Mouse (Mus musculus): ENCODE results near the gene Aarsd1. TPM values are rescaled to one million over a fixed set of nuclear protein-coding genes. Genes with fewer than 3 reads are reported as not detected.
A peak's percentile ranks its signal among the peaks of the same experiment; 100 is the strongest.
"Not testable (repeated sequence)": the region's sequence is repeated elsewhere in the genome, so short reads cannot be mapped to it uniquely, and the experiment has no call there.

The Aarsd1 gene
- polyA plus RNA-seq, 1 experiment from 2014 or later = 26.5 TPM

DNA sequence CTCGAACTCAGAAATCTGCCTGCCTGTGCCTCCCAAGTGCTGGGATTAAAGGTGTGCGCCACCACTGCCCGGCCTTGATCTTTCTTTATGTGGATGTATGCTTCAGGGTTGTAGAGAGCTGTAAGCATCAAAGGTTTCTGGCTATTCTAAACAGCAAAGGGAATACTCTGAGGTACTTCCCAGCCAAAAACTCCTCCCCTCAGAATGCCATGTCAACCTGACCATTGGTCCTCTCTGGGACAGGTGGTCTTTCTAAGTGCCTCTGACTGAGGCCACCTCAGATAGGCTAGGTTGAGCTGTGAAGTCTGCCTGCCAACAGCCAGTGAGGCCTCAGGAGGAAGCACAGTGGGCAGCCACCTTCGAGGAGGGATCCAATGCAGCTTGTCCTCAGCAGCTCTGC is 31.5 kb upstream of the Aarsd1 start:
- Histone ChIP-seq H3K27ac (ENCODE audit: low read length) (peak overlapping the region; percentile 91), H3K27me3 (replicated peaks; ENCODE audit: insufficient read depth, low read length) (no peaks in the 10 kb centered on the region), H3K9ac (replicated peaks; ENCODE audit: low read depth) (peak overlapping the region; percentile 46), H3K36me3 (ENCODE audit: insufficient read depth, low read length) (peaks cover 8% of the 10 kb centered on the region; the same call in 1 of the 2 replicates), H3K4me3 (ENCODE audit: low read depth, low read length) (peak overlapping the region; percentile 52), H3K9me3 (ENCODE audit: low read length) (no peaks in the 10 kb centered on the region), H3K4me1 (ENCODE audit: insufficient read depth, low read depth, low read length) (peaks cover 9% of the 10 kb centered on the region; the same call in 1 of the 2 replicates), H3K4me2 (replicated peaks; ENCODE audit: low read depth, low read length) (peak overlapping the region; percentile 50)
- DNase-seq (ENCODE audit: low spot score) (peak; percentile 40), ATAC-seq (peak; percentile 46)
- no peak for TF ChIP-seq EP300 (IDR thresholded peaks at IDR 0.05)
- no peak for TF ChIP-seq CTCF (IDR thresholded peaks at IDR 0.05)
- 66% methylated on average over 4 of the region's 4 CpGs for WGBS

DNA sequence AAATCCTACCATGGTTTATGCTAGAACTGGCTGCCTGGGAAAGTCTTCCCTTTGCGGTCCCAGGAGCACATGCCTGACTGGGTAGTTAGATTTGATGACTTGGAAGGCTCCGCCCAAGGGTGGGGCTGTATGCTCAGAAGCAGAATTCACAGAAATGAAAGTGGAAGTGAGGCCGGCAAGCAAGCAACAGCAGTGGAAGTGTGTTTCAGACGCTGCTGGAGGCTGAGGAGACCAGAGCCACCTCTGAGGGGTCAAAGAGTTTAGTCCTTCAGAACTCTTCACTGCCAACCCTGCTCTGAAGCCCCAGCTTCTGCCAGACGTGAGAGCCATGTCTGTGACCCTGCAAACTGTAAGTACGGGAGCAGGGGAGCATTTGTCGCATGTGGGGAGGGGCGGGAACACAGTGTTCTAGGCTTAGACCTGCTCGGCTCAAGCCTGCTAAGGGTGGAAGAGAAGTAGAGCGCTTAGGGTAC is 30.9 kb upstream of the Aarsd1 start, which contains the start of gene Ifi35:
Gene Ifi35, plus strand, starts transcription at position 134 of the 473 bp plus-strand sequence.
- WGBS = 8% methylated on average over 10 of the region's 10 CpGs
- H3K36me3 ChIP-seq (ENCODE audit: insufficient read depth, low read length) = peaks cover 14% of the 10 kb centered on the region; the same call in 1 of the 2 replicates
- no peaks in the 10 kb centered on the region for H3K9me3 ChIP-seq (ENCODE audit: low read length)
- peaks cover 9% of the 10 kb centered on the region; the same call in 1 of the 2 replicates for H3K4me1 ChIP-seq (ENCODE audit: insufficient read depth, low read depth, low read length)
- H3K4me2 ChIP-seq (replicated peaks; ENCODE audit: low read depth, low read length) = peak within 1 kb of the TSS; percentile 50
- H3K27ac ChIP-seq (ENCODE audit: low read length) = peak within 1 kb of the TSS; percentile 91
- peak; percentile 93 for ATAC-seq
- TF ChIP-seq CTCF (IDR thresholded peaks at IDR 0.05) (0 out of 2 replicates have a peak, but pooled peaks have one; percentile 6), EP300 (IDR thresholded peaks at IDR 0.05) (peak; percentile 40; the same call in 1 of the 2 replicates)
- peak within 1 kb of the TSS; percentile 52 for H3K4me3 ChIP-seq (ENCODE audit: low read depth, low read length)
- H3K27me3 ChIP-seq (replicated peaks; ENCODE audit: insufficient read depth, low read length) = no peaks in the 10 kb centered on the region
- peak; percentile 97 for DNase-seq (ENCODE audit: low spot score)
- H3K9ac ChIP-seq (replicated peaks; ENCODE audit: low read depth) = peak within 1 kb of the TSS; percentile 46

DNA sequence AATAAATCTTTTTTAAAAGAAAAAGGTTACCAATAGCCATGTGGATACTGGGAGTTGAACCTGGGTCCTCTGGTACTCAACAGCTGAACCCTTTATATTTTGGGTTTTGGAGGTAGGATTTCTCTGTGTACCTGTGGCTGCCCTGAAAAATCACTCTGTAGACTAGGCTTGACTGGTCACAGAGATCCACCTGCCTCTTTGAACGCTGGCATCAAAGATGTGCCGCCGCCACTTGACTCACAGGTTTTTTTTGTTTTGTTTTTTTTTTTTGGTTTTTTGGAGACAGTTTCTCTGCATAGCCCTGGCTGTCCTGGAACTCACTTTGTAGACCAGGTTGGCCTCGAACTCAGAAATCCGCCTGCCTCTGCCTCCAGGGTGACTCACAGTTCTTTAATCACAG is 30.4 kb upstream of the Aarsd1 start:
- Histone ChIP-seq H3K9ac (replicated peaks; ENCODE audit: low read depth) (no peak overlapping the region), H3K27ac (ENCODE audit: low read length) (peak overlapping the region; percentile 91; the same call in 1 of the 2 replicates), H3K4me2 (replicated peaks; ENCODE audit: low read depth, low read length) (no peak overlapping the region), H3K4me3 (ENCODE audit: low read depth, low read length) (peak overlapping the region; percentile 52; the same call in 1 of the 2 replicates), H3K4me1 (ENCODE audit: insufficient read depth, low read depth, low read length) (peaks cover 9% of the 10 kb centered on the region; the same call in 1 of the 2 replicates), H3K36me3 (ENCODE audit: insufficient read depth, low read length) (peaks cover 14% of the 10 kb centered on the region; the same call in 1 of the 2 replicates), H3K9me3 (ENCODE audit: low read length) (no peaks in the 10 kb centered on the region), H3K27me3 (replicated peaks; ENCODE audit: insufficient read depth, low read length) (no peaks in the 10 kb centered on the region)
- DNase-seq (ENCODE audit: low spot score) (no peak), ATAC-seq (no peak)
- WGBS = 84% methylated on average over 5 of the region's 5 CpGs
- TF ChIP-seq EP300 (IDR thresholded peaks at IDR 0.05) (no peak), CTCF (IDR thresholded peaks at IDR 0.05) (no peak)

DNA sequence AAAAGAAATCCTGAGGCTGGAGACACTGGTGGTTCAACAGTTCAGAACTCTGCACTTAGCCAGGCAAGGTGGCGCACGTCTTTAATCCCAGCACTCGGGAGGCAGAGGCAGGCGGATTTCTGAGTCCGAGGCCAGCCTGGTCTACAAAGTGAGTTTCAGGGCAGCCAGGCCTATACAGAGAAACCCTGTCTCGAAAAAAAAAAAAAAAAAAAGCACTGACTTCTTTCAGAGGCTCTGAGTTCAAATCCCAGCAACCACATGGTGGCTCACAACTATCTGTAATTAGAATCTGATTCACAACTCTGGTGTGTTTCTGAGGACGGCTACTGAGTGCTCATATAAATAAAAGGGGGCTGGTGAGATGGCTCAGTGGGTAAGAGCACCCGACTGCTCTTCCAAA is 29.4 kb upstream of the Aarsd1 start:
- DNase-seq (ENCODE audit: low spot score); H3K4me2 ChIP-seq (replicated peaks; ENCODE audit: low read depth, low read length); H3K4me3 ChIP-seq (ENCODE audit: low read depth, low read length); H3K4me1 ChIP-seq (ENCODE audit: insufficient read depth, low read depth, low read length); ATAC-seq; H3K9me3 ChIP-seq (ENCODE audit: low read length); H3K27ac ChIP-seq (ENCODE audit: low read length); H3K9ac ChIP-seq (replicated peaks; ENCODE audit: low read depth); H3K27me3 ChIP-seq (replicated peaks; ENCODE audit: insufficient read depth, low read length): not testable (repeated sequence)
- H3K36me3 ChIP-seq (ENCODE audit: insufficient read depth, low read length) = peaks cover 14% of the 10 kb centered on the region; the same call in 1 of the 2 replicates
- 89% methylated on average over 8 of the region's 8 CpGs for WGBS

DNA sequence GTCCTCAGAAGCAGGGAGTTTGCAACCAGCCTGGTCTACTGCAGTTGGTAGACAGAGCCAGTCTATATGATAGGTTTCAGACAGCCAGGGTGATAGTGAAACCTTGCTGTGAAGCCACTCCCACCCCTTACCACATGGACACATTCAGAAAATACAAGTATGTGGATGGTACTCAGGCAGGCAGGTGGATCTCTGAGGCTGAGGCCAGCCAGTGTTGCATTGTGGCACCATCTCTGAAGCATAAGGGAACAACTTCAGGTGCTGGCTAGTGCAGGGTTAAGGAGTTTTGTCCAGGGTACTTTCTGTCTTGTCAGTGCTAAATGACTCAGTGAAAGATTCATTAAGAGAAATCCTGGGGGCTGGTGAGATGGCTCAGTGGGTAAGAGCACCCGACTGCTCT is 28.9 kb upstream of the Aarsd1 start:
- H3K36me3 ChIP-seq (ENCODE audit: insufficient read depth, low read length) = peaks cover 14% of the 10 kb centered on the region; the same call in 1 of the 2 replicates
- H3K27ac ChIP-seq (ENCODE audit: low read length) = no peak overlapping the region
- 89% methylated on average over 1 of the region's 1 CpGs for WGBS
- DNase-seq (ENCODE audit: low spot score) (no peak), ATAC-seq (no peak)
- no peak overlapping the region for H3K9ac ChIP-seq (replicated peaks; ENCODE audit: low read depth)
- H3K4me3 ChIP-seq (ENCODE audit: low read depth, low read length) = no peak overlapping the region
- peaks cover 9% of the 10 kb centered on the region; the same call in 1 of the 2 replicates for H3K4me1 ChIP-seq (ENCODE audit: insufficient read depth, low read depth, low read length)
- no peaks in the 10 kb centered on the region for H3K9me3 ChIP-seq (ENCODE audit: low read length)
- no peaks in the 10 kb centered on the region for H3K27me3 ChIP-seq (replicated peaks; ENCODE audit: insufficient read depth, low read length)
- H3K4me2 ChIP-seq (replicated peaks; ENCODE audit: low read depth, low read length) = no peak overlapping the region
- TF ChIP-seq CTCF (IDR thresholded peaks at IDR 0.05) = no peak
- no peak for TF ChIP-seq EP300 (IDR thresholded peaks at IDR 0.05)

DNA sequence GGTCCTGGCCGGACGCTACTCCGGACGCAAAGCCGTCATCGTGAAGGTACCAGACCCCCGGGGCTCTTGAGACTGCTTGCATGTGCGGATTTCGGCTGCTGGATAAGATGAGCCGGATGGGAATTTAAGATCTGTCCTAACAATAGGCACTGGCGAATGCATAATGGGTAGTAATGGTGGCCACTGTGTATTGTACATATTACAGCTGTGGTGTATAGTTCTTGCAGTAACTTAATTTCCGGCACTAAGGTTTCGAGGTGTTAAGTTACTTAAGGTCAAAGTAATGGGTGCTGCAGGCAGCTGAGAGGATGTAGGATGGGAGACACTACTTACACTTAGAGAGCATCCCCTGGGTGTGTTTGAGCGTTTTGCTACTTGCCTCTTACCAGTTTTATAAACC is 25.3 kb upstream of the Aarsd1 start:
- TF ChIP-seq CTCF (IDR thresholded peaks at IDR 0.05) (no peak), EP300 (IDR thresholded peaks at IDR 0.05) (no peak)
- H3K27me3 ChIP-seq (replicated peaks; ENCODE audit: insufficient read depth, low read length) = no peaks in the 10 kb centered on the region
- no peaks in the 10 kb centered on the region; the same call in 1 of the 2 replicates for H3K4me1 ChIP-seq (ENCODE audit: insufficient read depth, low read depth, low read length)

More for the DNA sequence above, 25.3 kb upstream of the Aarsd1 start:
- Histone ChIP-seq H3K9ac (replicated peaks; ENCODE audit: low read depth) (peak overlapping the region; percentile 99), H3K36me3 (ENCODE audit: insufficient read depth, low read length) (peaks cover 14% of the 10 kb centered on the region; the same call in 1 of the 2 replicates), H3K4me2 (replicated peaks; ENCODE audit: low read depth, low read length) (peak overlapping the region; percentile 66), H3K9me3 (ENCODE audit: low read length) (no peaks in the 10 kb centered on the region), H3K27ac (ENCODE audit: low read length) (peak overlapping the region; percentile 95), H3K4me3 (ENCODE audit: low read depth, low read length) (peak overlapping the region; percentile 75)
- DNase-seq (ENCODE audit: low spot score) (peak; percentile 33), ATAC-seq (no peak)
- WGBS = under 1% methylated on average over 14 of the region's 14 CpGs
